Mouse (Mus musculus) ES-E14 (cell line): ENCODE measurements around the gene Chrnd.

ENCODE experiments used
- HCFC1 ChIP-seq: IDR thresholded peaks from 2 replicates; pipeline ENCODE4 v1.6.1; 2012; ENCODE audit warnings: low read length, inconsistent platforms, borderline replicate concordance; ENCODE audit not compliant: insufficient read depth
- ZNF384 ChIP-seq: IDR thresholded peaks from 2 replicates; pipeline ENCODE4 v1.6.1; 2012; ENCODE audit warnings: low read depth, low read length, inconsistent platforms

- TF ChIP-seq ZNF384 (no peak), HCFC1 (no peak)
These were observed 34.2 kb upstream of the Chrnd start, which contains the start of gene Ecel1 for GRCm38 (mm10) chr1:87156199-87156587.
